Mouse (Mus musculus): Measurements from ENCODE around the gene Olfr1183. TPM values are rescaled to one million over a fixed set of nuclear protein-coding genes. Genes with fewer than 3 reads are reported as not detected.
"Not testable (repeated sequence)": the region's sequence is repeated elsewhere in the genome, so short reads cannot be mapped to it uniquely, and the experiment has no call there.

Gene Olfr1183
- total RNA-seq (2021) = not detected
- long read RNA-seq, experiment 1 = 0 reads
- long read RNA-seq, experiment 2 = 0 reads

- DNase-seq (ENCODE audit: low spot score in 2 of 2) = not testable (repeated sequence)
Measured at GRCm38 (mm10) chr2:88454567-88454966, at the start of gene Olfr1183. Olfr1183 (plus strand) TSS chr2:88454867.

- no peak for DNase-seq (ENCODE audit: low spot score in 2 of 2)
Measured at GRCm38 (mm10) chr2:88406353-88406752, 48.3 kb upstream of the Olfr1183 start, which contains the start of gene Olfr1179. Olfr1179 (minus strand) TSS chr2:88406453.

GRCm38 (mm10) chr2:88419051-88419450 is 35.6 kb upstream of the Olfr1183 start, which contains the start of gene Olfr1180:
Olfr1180 (minus strand) TSS chr2:88419151.
- DNase-seq (ENCODE audit: low spot score in 2 of 2) = no peak

GRCm38 (mm10) chr2:88426071-88426470 is 28.6 kb upstream of the Olfr1183 start, which contains the start of gene Olfr1181:
Olfr1181 (minus strand) TSS chr2:88426171.
- no peak for DNase-seq (ENCODE audit: low spot score in 2 of 2)

GRCm38 (mm10) chr2:88449031-88449430 is 5.6 kb upstream of the Olfr1183 start, which contains the start of gene Gm13757:
Gm13757 (minus strand) TSS chr2:88449131.
- DNase-seq (ENCODE audit: low spot score in 2 of 2) = no peak

GRCm38 (mm10) chr2:88483298-88483697 is 28.6 kb downstream of the Olfr1183 start, which contains the start of gene Olfr1184:
Olfr1184 (plus strand) TSS chr2:88483598.
- no peak for DNase-seq (ENCODE audit: low spot score in 2 of 2)

- DNase-seq (ENCODE audit: low spot score in 2 of 2) = no peak
Measured at GRCm38 (mm10) chr2:88493020-88493419, 38.4 kb downstream of the Olfr1183 start, which contains the start of gene Olfr1185-ps1. Olfr1185-ps1 (plus strand) TSS chr2:88493320.

- DNase-seq (ENCODE audit: low spot score in 2 of 2) = no peak
Measured at GRCm38 (mm10) chr2:88518251-88518650, 63.6 kb downstream of the Olfr1183 start, which contains the start of gene Olfr1186. Olfr1186 (plus strand) TSS chr2:88518551.

Other genes with a start within 250 kb of the Olfr1183 start
- gene Olfr1170, start 226.5 kb upstream of the Olfr1183 start, total RNA-seq (2021) = not detected
- gene Olfr1173, start 175.0 kb upstream of the Olfr1183 start, total RNA-seq (2021) = not detected
- gene Olfr1174-ps, start 139.7 kb upstream of the Olfr1183 start, total RNA-seq (2021) = not detected
- not detected for gene Olfr1175-ps, start 127.7 kb upstream of the Olfr1183 start, total RNA-seq (2021)
- gene Olfr1176, start 118.1 kb upstream of the Olfr1183 start, total RNA-seq (2021) = not detected
- gene Olfr1177-ps, start 108.4 kb upstream of the Olfr1183 start, total RNA-seq (2021) = not detected
- gene Olfr1178, start 67.8 kb upstream of the Olfr1183 start, total RNA-seq (2021) = not detected
- gene Olfr1179, start 48.4 kb upstream of the Olfr1183 start, total RNA-seq (2021) = not detected
- gene Olfr1180, start 35.7 kb upstream of the Olfr1183 start, total RNA-seq (2021) = not detected
- gene Olfr1181, start 28.7 kb upstream of the Olfr1183 start, total RNA-seq (2021) = not detected
- not detected for gene Gm13757, start 5.7 kb upstream of the Olfr1183 start, total RNA-seq (2021)
- not detected for gene Olfr1184, start 28.7 kb downstream of the Olfr1183 start, total RNA-seq (2021)
- not detected for gene Olfr1185-ps1, start 38.5 kb downstream of the Olfr1183 start, total RNA-seq (2021)
- gene Olfr1186, start 63.7 kb downstream of the Olfr1183 start, total RNA-seq (2021) = not detected
- gene Olfr1188, start 102.1 kb downstream of the Olfr1183 start, total RNA-seq (2021) = not detected
- not detected for gene Olfr1189, start 131.6 kb downstream of the Olfr1183 start, total RNA-seq (2021)
- gene Olfr1191-ps1, start 185.7 kb downstream of the Olfr1183 start, total RNA-seq (2021) = under 1 TPM in 1 of 2 experiments, not detected in 1; 0.06 TPM
- not detected for gene Olfr1192-ps1, start 193.6 kb downstream of the Olfr1183 start, total RNA-seq (2021)
- gene Olfr1193, start 220.8 kb downstream of the Olfr1183 start, total RNA-seq (2021) = not detected
- gene Olfr1195, start 234.3 kb downstream of the Olfr1183 start, total RNA-seq (2021) = not detected
- gene Olfr1196, start 249.7 kb downstream of the Olfr1183 start, total RNA-seq (2021) = not detected

Data from adrenal gland, postnatal 4 days (tissue).